Mouse (Mus musculus) thymus, adult 2 months (tissue): ENCODE measurements around the gene Gm17657. TPM values are rescaled to one million over a fixed set of nuclear protein-coding genes. Genes with fewer than 3 reads are reported as not detected.

Source experiments
- DNase-seq: peaks from one replicate; pipeline ENCODE4 v3.0.0; 2021
- H3K27ac ChIP-seq: fragments of 200-500 bp; 2 replicates; pipeline ENCODE4 v1.5.1; 2012; ENCODE audit warnings: low read length, control low read depth; ENCODE audit not compliant: control insufficient read depth, insufficient read depth
- H3K27me3 ChIP-seq: fragments of 200-500 bp; 2 replicates; pipeline ENCODE4 v1.6.1; 2012; ENCODE audit warnings: mild to moderate bottlenecking, low read length, moderate library complexity, mixed read lengths; ENCODE audit not compliant: control insufficient read depth, insufficient read depth
- H3K36me3 ChIP-seq: fragments of 200-500 bp; 2 replicates; pipeline ENCODE4 v1.6.1; 2012; ENCODE audit warnings: mild to moderate bottlenecking, low read length, moderate library complexity; ENCODE audit not compliant: control insufficient read depth, insufficient read depth
- H3K4me1 ChIP-seq: fragments of 200-500 bp; replicated peaks from 2 replicates; pipeline ENCODE4 v1.6.1; 2012; ENCODE audit warnings: low read length; ENCODE audit not compliant: control insufficient read depth, insufficient read depth
- H3K4me3 ChIP-seq: fragments of 200-500 bp; 2 replicates; pipeline ENCODE4 v1.5.1; 2012; ENCODE audit warnings: mild to moderate bottlenecking, low read length, control low read depth, moderate library complexity; ENCODE audit not compliant: control insufficient read depth, insufficient read depth
- CTCF ChIP-seq: fragments of 200-500 bp; IDR thresholded peaks from 2 replicates; pipeline ENCODE4 v1.5.1; 2012; ENCODE audit warnings: mild to moderate bottlenecking, control low read depth, low read length, moderate library complexity, borderline replicate concordance; ENCODE audit not compliant: control insufficient read depth, poor library complexity, insufficient read depth; ENCODE audit errors: extremely low read depth
- POLR2A ChIP-seq: fragments of 200-500 bp; IDR thresholded peaks from 2 replicates; pipeline ENCODE4 v1.6.1; 2012; ENCODE audit warnings: mild to moderate bottlenecking, low read length, control low read depth, moderate library complexity; ENCODE audit not compliant: control insufficient read depth, poor library complexity, insufficient read depth; ENCODE audit errors: extremely low read depth
- WGBS: fragments of 180-500 bp; shearing (Covaris S2); methylation state at CpG from one replicate; pipeline ENCODE4 v1.1.7; 2018; 5-methylcytosine and 5-hydroxymethylcytosine counted together
- polyA plus RNA-seq: library from polyadenylated mRNA; depleted of rRNA; stranded (reverse); fragments of >200 nt; gene quantifications from 2 replicates; pipeline ENCODE4 v1.2.3, GENCODE M21; 2012; rRNA removed

Gm17657 gene
- polyA plus RNA-seq, 1 experiment, result not detected

GRCm38 (mm10) chr17:29474036-29474435 lies 75.4 kb downstream of the Gm17657 start:
- no peak for DNase-seq
- no peaks in the 10 kb centered on the region for H3K36me3 ChIP-seq
- no peak overlapping the region for H3K27ac ChIP-seq
- 83% methylated on average over 2 of the region's 2 CpGs for whole genome bisulfite sequencing
- H3K27me3 ChIP-seq, result no peaks in the 10 kb centered on the region
- H3K4me1 ChIP-seq, result no peaks in the 10 kb centered on the region
- TF ChIP-seq POLR2A (no peak), CTCF (no peak)
- no peak overlapping the region for H3K4me3 ChIP-seq

- Histone ChIP-seq H3K27ac (no peak overlapping the region), H3K4me1 (no peaks in the 10 kb centered on the region), H3K27me3 (no peaks in the 10 kb centered on the region), H3K4me3 (no peak overlapping the region), H3K36me3 (no peaks in the 10 kb centered on the region)
- DNase-seq, result no peak
- TF ChIP-seq POLR2A (no peak), CTCF (no peak)
- 98% methylated on average over 10 of the region's 10 CpGs for WGBS
Observed at GRCm38 (mm10) chr17:29473466-29473865, 76.0 kb downstream of the Gm17657 start.

Other genes with a start within 250 kb of the Gm17657 start
- 22.7 and 24.5 TPM in 2 replicates for gene Pi16, start 232.0 kb downstream of the Gm17657 start, polyA plus RNA-seq
- 332 and 354 TPM in 2 replicates for gene Mtch1, start 201.7 kb downstream of the Gm17657 start, polyA plus RNA-seq
- gene Fgd2, start 188.7 kb downstream of the Gm17657 start, polyA plus RNA-seq, result 40.0 and 56.0 TPM in 2 replicates
- gene Pim1, start 58.9 kb downstream of the Gm17657 start, polyA plus RNA-seq, result 92.7 and 128 TPM in 2 replicates
- 47.8 and 55.8 TPM in 2 replicates for gene Tbc1d22b, start 147 bp upstream of the Gm17657 start, polyA plus RNA-seq
- 0.49 and 0.62 TPM in 2 replicates for gene Tmem217, start 2.7 kb upstream of the Gm17657 start, polyA plus RNA-seq
- gene Rnf8, start 65.2 kb upstream of the Gm17657 start, polyA plus RNA-seq, result 36.8 and 37.2 TPM in 2 replicates
- gene Gm28043, start 65.2 kb upstream of the Gm17657 start, polyA plus RNA-seq, result 2.2 and 2.3 TPM in 2 replicates
- 46.4 and 53.9 TPM in 2 replicates for gene Cmtr1, start 111.0 kb upstream of the Gm17657 start, polyA plus RNA-seq
- 15.1 and 17.7 TPM in 2 replicates for gene Ccdc167, start 167.4 kb upstream of the Gm17657 start, polyA plus RNA-seq